Mouse (Mus musculus) urinary bladder, postnatal 10 days (tissue): ENCODE results near the gene Reep6.
"Not testable (repeated sequence)": the region's sequence is repeated elsewhere in the genome, so short reads cannot be mapped to it uniquely, and the experiment has no call there.

Experiments used
- DNase-seq: peaks from one replicate; pipeline ENCODE4 v3.0.0; 2022; ENCODE audit warnings: low spot score

Gene Reep6

DNA sequence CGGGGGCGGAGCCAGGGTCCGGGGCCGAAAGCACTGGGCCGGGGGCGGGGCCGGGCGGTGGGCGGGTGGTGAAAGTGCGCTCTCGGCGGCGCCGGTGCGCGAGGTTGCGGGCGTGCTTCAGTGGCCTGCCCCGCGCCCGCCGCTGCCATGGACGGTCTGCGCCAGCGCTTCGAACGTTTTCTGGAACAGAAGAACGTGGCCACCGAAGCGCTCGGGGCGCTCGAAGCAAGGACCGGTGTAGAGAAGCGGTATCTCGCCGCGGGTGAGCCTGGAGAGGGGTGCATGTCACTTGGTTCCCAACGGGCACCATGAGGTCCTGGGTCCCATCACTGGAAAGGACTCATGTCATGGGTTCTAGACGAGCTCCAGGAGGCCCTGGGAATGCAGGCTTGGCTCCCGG lies 331 bp downstream of the Reep6 start:
- DNase-seq = no peak

DNA sequence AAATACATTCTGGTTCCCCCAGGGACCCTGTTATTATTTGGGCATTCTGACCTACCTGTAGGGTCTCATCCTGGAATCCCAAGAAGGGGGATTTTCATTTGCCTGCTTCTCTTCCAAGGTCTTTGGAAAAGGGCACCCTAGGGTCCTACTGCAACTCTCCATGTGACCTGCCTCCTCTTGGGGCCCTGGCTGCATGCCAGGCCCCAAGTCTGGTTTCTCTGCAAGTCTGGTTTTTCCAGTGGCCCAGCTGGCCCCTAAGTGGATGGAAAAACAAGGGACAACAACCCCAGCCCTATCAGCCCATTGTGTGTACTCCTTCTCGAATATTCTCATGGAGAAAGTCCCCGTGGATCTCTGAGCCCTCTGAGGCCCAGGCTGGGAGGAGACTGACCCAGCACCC lies 1.1 kb downstream of the Reep6 start:
- no peak for DNase-seq

DNA sequence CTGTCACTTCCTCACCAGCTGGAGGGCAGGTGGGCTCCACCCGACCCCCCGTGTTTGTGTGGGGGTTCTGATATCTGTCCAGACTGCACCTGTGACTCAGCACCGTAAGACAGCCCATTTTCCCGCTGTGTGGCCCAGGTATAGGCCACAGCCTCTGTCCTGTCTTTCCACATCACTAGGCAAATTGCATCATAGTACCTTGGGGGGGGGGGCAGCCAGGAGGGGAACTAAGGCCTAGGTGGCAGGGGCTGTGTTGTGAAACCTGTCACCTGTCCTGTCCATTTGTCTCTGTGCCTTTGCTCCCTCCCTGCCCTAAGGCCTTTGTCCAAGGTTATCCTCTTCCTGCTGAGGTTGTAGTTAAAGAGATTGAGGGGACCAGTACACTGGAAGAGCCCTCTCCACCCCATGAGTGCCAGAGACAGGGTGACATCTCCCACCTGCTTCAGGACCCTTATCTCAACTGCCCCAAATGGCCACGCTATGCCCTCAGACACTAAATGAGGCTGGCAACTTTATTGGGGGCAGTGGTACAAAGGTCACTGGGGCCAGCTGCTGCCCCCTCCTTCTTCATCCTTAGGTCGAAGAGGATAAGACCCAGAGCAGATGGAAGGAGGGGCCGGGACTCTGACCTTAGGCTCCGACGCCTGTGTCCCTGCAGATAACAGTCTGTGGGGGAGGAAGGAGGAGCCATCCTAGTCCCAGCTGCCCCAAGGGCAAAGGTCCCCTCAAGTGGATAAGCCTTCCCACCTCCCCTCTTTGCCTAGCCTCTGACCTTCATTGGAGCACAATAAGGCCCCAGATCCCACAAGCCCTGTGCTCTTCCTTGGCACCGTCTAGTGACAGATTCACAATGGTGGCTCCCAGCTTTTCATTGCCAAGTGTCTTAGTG lies 2.1 kb downstream of the Reep6 start:
- no peak for DNase-seq

DNA sequence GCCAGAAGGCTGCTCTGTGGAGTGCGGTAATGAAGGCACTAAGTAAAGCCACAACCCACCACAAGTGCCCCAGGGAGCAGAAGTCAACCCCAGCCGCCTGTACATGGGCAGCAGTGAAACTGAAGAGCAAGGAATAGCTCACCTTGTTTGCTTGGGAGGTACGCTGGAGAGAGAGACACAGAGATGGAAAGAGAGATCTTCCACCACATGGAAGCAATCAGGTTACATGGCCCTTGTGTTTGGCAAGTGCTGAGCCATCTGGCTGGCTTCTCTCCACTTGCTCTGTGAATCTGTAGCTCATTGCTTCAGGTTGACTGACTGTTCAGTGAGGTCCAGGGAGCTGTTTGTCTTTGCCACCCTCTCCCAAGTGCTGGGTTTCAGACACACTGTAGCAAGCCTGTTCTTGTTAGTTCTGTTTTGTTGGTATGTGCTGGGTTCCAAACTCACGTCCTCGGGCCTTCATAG lies 2.8 kb downstream of the Reep6 start:
- no peak for DNase-seq

DNA sequence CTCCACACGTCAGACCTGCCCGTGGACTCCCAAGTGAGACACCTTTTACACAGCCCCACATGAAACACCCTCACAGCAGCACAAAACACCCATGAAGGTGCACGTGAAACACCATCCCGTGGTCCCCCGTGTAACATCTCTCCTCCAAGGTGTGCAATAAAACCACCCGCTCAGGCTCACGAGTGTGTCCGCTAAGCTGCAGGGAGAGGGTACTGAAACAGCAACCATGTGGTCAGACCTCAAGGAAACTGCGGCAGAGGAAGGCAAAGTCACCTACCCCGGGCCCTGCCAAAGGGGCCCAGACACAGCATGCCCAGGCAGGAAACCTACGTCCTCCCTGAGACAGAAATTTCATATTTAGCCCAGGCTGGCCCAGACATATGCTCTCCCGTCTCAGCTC lies 6.5 kb downstream of the Reep6 start:
- DNase-seq = no peak

DNA sequence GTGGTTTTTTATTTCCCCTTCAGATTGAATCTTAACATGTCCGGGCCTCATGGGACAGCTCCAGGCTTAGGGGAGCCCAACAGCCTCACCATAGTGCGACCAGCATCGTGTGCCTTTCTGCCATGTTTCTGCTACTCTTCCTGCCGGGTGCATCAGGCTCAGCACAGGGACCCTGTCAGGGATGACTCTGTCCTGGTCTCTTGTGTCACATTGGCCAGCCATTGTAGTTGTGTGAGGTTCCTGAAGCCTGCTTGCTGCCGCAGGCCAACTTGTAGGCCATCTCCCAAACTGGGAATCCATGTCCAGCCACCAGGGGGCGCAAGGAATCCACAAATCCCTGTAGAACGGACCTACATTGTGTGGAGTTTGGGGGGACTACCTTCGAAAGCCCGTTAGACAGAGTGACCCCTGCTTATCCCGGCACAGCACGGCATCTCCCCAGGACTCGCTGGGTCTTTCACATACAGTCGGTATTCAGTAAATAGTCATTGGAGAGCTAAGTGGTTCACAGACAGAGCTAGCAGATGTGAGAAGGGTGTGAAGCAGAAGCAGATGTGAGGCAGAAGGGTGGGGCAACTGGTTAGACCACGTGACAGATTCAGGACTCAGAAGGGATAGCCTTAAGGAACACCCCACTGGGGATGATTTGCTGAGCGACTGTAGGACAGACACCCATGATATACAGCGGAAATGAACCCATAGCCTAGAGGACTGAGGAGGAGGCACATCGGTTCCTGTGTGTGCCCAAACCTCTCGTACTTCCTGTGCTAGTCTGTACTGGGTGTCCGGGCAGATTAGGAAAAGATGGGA lies 10.4 kb downstream of the Reep6 start:
- peak; percentile 64 for DNase-seq

DNA sequence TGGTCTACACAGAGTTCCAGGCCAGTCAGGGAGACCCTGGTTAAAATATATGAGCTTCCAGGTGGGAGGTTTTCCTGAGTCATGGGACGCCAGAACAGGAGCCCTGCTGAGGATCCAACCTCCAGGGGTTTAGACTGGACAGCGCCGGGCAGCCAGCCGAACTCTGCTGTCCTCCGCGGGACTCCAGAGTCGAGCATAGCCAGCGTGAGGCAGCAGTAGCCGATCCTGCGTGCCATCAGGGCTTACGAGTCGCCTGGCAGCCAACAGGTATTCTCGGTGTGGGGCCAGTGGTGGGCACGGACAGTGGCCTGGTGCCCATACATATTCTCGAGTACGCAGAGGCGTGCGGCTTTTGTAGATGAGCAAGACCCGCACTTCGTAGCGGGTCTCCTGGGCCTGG lies 11.3 kb downstream of the Reep6 start:
- DNase-seq = no peak

DNA sequence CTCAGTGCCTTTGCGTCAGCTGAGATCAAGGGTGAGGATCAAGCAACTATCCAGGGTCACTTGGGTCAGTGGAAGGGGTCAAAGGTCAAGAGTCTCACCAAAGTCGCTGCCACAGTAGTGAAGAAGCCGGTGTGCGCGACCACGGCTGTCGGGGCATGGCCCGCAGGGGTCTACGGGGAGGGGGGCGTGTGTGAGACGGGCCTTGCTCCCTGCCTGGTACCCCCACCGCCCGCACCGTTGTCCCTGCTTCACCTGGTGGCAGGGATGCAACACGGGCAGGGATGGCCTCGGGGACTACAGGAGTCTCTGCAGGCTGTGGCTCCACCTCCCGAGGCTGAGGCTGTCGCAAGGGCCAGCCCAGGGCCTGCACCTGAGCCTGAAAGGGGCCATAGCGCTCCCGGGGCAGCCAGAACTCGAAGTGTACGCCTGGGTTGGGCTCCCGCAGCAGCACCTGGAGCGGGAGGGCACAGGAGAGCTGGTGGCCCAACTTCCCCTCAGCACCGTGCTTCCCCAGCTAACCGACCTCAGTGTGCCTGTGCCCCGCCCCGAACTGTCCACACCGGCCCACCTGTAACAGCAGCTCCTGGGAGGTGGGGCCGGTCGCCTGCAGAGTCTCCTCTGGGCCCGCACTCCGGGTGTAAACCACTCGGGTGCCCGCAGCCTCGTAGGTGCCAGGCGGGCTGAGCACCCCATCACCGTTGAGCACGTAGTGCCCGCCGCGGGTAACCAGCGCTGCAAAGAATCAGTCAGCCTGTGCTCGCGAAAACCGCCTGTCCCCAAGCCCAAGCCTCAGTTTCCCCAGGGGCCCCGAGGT lies 11.9 kb downstream of the Reep6 start:
- DNase-seq = no peak

DNA sequence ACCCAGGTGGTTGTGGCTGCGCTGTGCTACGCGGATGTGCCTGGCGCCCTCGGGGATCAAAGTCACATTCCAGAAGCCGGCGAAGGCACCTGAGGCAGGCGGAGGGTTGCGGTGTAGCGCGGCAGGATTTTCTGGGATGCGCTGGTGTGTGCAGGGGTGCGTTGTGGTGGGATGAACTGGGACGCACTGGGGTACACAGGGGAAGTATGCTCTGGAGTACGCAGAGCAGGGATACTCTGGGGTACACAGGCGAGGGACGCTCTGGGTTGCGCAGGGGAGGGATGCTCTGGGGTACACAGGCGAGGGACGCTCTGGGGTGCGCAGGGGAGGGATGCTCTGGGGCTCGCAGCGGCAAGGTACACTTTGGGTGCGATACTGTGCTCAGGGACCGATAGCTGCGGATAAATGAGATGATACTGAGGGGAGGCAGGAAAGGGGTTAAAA lies 12.6 kb downstream of the Reep6 start:
- no peak for DNase-seq

DNA sequence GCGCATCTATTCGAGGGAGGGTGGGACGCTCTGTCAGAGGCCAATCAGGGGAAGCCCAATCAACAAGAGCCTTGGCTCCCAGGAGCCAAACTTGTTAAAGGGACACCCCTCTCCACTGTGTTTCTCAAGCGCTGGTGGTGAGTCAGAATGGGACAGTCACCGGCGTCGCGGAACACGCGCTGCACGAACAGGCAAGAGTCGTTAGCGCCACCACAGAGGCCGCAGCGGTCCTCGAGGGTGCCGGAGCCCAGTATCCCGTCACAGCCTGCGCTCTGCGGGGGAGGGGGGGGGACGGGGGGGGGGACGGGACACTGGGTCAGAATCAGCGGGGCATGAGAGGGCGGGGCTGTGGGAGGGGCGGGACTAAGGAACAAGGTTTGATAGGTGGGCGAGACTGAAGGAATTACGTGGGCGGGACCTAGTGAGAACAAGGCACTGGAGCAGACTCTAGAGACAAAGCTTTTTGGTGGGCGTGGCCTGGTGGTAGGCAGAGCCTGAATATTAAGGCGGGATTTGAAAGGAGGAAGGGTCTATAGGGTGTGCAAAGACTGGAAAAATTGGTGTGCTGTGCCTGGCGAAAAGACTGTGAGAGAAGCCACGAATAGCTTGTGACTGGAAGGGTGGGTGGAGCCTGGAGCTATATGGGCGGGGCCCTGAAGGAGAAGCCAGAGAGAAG lies 13.1 kb downstream of the Reep6 start:
- DNase-seq = no peak

DNA sequence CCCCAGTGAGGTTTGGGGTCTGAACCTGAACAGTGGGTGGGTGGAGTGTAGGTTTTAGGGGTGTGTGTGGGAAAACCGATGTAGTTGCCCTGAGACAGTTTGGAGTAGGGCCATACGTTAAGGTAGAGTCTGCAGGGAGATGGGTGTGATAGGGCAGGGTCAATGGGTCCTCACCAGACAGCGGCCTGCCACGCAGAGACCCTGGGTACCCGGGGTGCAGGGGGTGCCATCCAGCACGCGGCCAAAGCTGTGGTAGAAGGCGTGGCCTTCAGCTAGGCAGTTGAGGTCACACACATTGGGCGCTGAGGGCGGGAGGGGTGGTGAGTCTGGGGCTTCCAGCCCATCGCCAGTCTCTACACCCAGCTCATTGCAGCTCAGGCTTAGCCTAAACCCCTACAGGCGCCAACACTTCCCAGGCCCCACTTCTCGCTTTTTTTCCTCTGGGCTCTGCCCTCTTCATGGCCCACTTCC lies 13.7 kb downstream of the Reep6 start:
- DNase-seq = no peak

DNA sequence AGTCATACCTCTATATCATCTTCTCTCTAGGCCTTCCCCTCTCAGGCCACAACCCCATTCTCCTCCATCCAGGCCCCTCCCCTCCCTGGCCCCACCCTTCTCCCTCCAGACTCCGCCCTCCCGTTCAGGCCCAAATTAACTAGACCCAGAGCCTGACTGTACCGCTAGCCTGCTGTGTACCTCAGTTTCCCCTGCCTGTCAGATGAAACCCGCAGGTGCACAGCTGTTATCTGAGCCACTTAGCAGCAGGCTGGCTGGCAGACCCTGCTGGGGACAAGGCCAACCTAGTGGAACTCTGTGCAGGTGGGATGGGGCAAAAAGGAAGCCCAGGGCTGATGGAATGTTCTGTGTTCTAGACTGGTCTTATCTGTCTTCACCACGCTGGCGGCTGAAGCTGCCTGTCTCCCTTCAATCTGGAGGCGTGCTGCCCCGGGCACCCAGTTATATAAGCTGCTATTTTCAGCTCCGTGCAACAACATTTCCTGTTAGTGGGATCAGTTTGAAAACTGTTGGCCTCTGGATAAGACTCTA lies 14.4 kb downstream of the Reep6 start:
- no peak for DNase-seq

DNA sequence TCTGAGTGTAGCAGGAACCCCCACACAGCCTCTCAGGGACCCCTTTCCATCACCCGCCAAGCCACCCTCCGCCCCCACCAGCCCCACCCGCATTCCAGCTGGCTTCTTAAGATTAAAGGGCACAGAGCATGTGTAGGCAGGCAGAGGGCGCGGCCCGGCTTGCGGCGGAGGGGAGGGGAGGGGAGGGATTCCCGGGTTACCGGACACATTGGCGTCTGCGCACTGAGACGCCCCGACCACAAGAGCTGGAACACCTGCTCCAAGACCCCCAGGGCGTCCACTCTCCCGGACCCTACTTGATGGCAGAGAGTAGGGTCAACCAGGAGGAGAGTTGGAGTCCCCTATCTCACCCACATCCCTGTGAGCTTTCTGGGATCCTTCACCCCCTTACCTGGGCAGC lies 15.4 kb downstream of the Reep6 start:
- DNase-seq = no peak

DNA sequence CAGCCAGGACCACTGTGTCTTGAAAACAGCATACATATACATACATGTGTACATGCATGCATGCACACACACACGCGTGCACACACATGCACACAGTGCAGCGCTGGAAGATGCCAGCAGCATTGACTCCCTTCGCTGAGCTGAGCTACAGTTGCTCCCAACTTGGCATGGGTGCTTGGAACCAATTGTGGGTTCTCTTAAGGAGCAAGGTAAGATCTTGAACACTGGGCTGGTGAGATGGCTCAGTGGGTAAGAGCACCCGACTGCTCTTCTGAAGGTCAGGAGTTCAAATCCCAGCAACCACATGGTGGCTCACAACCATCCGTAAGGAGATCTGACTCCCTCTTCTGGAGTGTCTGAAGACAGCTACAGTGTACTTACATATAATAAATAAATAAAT lies 16.2 kb downstream of the Reep6 start:
- DNase-seq = not testable (repeated sequence)

DNA sequence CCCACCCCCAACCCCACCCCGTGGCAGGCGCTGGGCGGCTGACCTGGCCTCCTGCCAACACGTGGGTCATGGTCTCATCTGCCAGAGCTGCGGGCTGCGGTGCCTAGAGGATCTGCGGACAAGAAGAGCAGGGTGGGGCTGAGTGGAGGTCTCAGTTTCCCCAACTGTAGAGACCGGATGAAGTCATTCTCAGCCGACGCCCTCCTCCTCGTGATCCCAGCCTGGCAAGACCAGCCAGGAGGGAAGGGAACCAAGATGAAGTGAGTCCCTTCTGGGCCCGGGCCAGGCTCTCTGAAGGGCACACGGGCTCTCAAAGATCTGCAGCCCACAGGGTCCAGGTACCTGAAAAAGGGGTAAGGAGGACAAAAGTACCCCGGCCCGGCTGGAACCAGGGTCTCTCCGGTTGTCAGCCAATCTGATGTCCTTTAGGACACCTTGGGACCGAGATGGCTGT lies 17.8 kb downstream of the Reep6 start:
- no peak for DNase-seq

DNA sequence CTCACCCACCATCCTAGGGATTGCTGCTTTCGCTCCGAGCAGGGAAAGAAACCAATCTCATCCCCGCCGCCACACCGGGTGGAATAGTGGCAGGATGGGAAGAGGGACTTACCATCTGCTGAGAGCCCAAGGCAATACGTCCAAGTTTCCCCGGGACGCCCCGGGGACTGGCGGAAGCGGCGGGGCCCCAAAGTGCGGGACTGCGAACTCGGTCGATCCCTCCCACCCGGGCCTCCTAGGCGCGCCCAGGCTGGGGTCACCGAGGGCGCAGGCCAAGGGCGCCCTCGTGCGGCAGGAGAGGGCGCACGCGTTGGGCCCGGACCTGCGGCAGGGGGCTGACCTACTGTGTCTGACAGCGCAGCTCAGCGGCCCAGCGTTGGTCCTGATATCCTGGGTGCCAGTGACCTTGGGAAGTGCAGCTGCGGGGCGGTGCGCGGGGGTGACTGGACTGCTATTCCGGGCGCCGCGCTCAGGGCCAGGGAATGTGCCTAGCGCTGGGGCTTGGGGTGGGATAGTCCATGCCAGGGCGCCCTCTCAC lies 18.6 kb downstream of the Reep6 start, which contains the start of gene Adamtsl5:
TSS of gene Adamtsl5 (minus strand) at position 169 of the 538 bp plus-strand sequence.
- no peak for DNase-seq

DNA sequence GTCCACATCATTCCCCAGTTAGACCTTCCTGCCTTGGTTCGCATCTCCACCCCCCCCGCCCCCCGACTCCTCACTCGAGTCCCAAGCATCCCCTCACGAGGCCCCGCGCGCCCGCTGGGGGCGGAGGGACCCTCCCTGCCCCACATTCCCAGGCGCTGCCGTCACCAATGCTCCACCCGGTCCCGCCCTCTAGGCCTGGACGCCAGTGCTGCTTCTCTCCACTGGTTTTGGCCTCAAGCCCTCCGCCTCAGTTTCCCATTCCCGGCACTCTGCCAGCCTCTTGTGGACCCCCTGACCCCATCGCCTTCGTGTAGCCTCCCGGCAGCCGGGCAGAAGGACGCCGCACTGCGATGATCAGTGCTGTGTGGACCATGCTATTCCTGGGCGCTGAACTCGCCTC lies 19.2 kb downstream of the Reep6 start:
- no peak for DNase-seq

DNA sequence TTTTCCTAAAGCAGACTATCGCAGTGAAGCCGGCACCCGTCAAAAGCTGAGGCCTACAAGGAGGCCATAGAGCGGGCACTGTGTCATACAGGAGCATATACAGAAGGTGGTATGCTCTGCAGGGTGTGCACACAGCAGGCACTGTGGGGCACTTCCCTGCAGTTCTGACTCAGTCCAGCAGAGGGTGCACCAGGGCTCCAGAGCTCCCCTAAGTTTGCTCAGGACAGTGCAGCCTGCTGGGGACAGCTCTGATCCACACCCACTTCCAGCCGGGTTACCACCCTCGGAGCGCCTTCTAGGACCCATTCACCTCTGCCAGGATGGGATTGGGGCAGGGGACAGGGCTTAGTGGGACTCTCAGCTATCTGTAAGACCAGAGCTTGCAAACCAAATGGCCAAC lies 20.5 kb downstream of the Reep6 start:
- peak; percentile 76 for DNase-seq

DNA sequence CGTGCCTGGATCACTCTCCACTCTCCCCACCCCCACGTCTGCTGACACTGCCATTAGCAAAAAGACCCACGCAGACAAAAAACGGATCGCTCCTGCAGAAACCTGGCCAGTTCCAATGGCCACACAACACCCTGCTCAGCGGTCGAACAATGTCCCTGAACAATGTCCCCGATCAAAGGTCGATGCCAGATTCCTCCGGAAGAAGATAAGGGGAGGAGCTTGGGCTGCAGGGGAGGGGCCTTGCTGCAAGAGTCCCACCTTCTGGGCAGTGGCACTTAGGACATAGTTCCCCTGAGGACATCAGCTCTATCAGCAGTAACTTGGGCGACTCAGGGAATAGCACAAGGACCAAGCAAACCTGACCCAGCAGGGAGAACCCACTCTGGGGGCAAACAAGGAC lies 22.1 kb downstream of the Reep6 start:
- no peak for DNase-seq

DNA sequence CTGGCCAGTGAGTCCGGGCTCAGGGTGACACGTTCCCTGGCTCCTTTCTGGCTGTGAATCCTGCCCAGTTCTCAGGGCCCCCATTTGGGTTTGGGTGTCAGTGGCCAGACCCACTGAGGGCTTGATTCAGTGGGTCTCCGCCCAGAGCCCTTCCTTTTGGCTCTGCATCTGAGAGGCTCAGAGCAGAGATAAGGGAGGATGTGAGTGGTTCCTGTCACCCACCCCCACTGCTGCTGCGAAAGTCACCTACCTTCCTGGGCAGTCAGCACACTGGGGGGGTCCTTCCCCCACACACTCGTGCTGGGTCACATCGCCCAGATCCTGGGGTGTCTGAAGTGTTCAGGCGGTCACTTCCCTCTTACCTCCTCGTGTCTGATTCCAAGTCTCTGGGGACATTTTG lies 23.0 kb downstream of the Reep6 start:
- no peak for DNase-seq

DNA sequence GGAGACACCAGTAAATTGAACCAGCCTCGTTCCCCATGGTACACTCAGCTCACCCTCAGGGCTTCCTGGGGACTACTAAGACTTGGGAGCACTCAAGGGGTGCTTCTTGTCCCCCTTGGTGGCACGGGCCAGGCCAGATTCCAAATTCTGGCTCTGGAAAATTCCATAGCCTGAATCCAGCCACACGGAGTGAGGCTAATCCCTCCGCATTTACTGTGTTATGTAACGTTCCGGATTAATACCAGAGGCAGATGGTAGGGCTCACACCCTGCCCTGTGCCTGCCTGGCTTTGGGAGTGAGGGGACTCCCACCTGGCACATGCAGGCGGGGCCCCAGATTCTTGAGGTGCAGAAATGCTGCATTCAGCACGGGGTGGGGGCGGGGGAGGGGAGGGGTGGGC lies 25.7 kb downstream of the Reep6 start:
- no peak for DNase-seq
